Mouse (Mus musculus) lung, embryonic 16.5 days (tissue): ENCODE results near the gene Tcf7. TPM values are rescaled to one million over a fixed set of nuclear protein-coding genes. Genes with fewer than 3 reads are reported as not detected.

Source experiments
- ATAC-seq: fragments of 200-750 bp; cut with Nextera tagmentation; 2 replicates; pipeline ENCODE4 v1.8.0; 2017; ENCODE audit warnings: low read depth, mild to moderate bottlenecking, moderate library complexity
- H3K27ac ChIP-seq: fragments of 300-500 bp; sonication (generic); 2 replicates; pipeline ENCODE4 v1.5.1; 2014; ENCODE audit warnings: mild to moderate bottlenecking, control low read depth, low read length
- H3K27me3 ChIP-seq: fragments of 300-500 bp; sonication (generic); 2 replicates; pipeline ENCODE4 v1.6.1; 2014; ENCODE audit warnings: low read depth, low read length, mixed read lengths; ENCODE audit not compliant: control insufficient read depth, insufficient read depth
- H3K36me3 ChIP-seq: fragments of 300-500 bp; sonication (generic); 2 replicates; pipeline ENCODE4 v1.6.1; 2014; ENCODE audit warnings: low read length; ENCODE audit not compliant: control insufficient read depth, insufficient read depth
- H3K4me1 ChIP-seq: fragments of 300-500 bp; sonication (generic); replicated peaks from 2 replicates; pipeline ENCODE4 v1.6.1; 2014; ENCODE audit warnings: low read length, mixed read lengths; ENCODE audit not compliant: control insufficient read depth, insufficient read depth
- H3K4me2 ChIP-seq: fragments of 300-500 bp; sonication (generic); 2 replicates; pipeline ENCODE4 v1.6.1; 2014; ENCODE audit warnings: low read depth, low read length, control low read depth
- H3K4me3 ChIP-seq: fragments of 300-500 bp; sonication (generic); 2 replicates; pipeline ENCODE4 v1.5.1; 2014; ENCODE audit warnings: mild to moderate bottlenecking, low read length, control low read depth
- H3K9ac ChIP-seq: fragments of 300-500 bp; sonication (generic); 2 replicates; pipeline ENCODE4 v1.6.1; 2014; ENCODE audit warnings: low read length, control low read depth
- H3K9me3 ChIP-seq: fragments of 300-500 bp; sonication (generic); 2 replicates; pipeline ENCODE4 v1.6.1; 2016; ENCODE audit warnings: low read length; ENCODE audit not compliant: control insufficient read depth
- WGBS: fragments of 180-500 bp; shearing (Covaris S2); extraction: QIAGEN DNeasy Blood & Tissue Kit; methylation state at CpG from one replicate; pipeline ENCODE4 v1.1.7; 2014; 5-methylcytosine and 5-hydroxymethylcytosine counted together
- polyA plus RNA-seq: library from polyadenylated mRNA; unstranded; fragments of >200 nt; fragmentation: Nextera tagmentation; extraction: Ambion mirVana; gene quantifications from 2 replicates; pipeline ENCODE4 v1.2.1, GENCODE M21; 2015

Gene Tcf7
- polyA plus RNA-seq, 1 experiment from 2014 or later, result 16.4 TPM

- Histone ChIP-seq H3K27me3 (no peaks in the 10 kb centered on the region), H3K4me2 (no peak overlapping the region), H3K4me3 (no peak overlapping the region), H3K27ac (no peak overlapping the region), H3K9ac (no peak overlapping the region), H3K4me1 (no peaks in the 10 kb centered on the region), H3K36me3 (no peaks in the 10 kb centered on the region), H3K9me3 (no peaks in the 10 kb centered on the region)
- ATAC-seq, result no peak
- 59% methylated on average over 7 of the region's 7 CpGs for WGBS
Observed at GRCm38 (mm10) chr11:52292346-52292745, 9.5 kb upstream of the Tcf7 start.

- 18% methylated on average over 4 of the region's 4 CpGs for WGBS
- H3K9ac ChIP-seq, result no peak overlapping the region
- H3K4me2 ChIP-seq, result no peak overlapping the region
- H3K36me3 ChIP-seq, result no peaks in the 10 kb centered on the region
- ATAC-seq, result no peak
- H3K9me3 ChIP-seq, result no peaks in the 10 kb centered on the region
- H3K27ac ChIP-seq, result no peak overlapping the region
- H3K4me1 ChIP-seq, result peaks cover 32% of the 10 kb centered on the region
- H3K27me3 ChIP-seq, result no peaks in the 10 kb centered on the region
- H3K4me3 ChIP-seq, result no peak overlapping the region
Observed at GRCm38 (mm10) chr11:52286958-52287305, 4.1 kb upstream of the Tcf7 start.

GRCm38 (mm10) chr11:52286301-52286957, 3.6 kb upstream of the Tcf7 start:
- Histone ChIP-seq H3K9ac (no peak overlapping the region), H3K27ac (no peak overlapping the region), H3K27me3 (no peaks in the 10 kb centered on the region), H3K4me2 (no peak overlapping the region), H3K4me3 (no peak overlapping the region), H3K36me3 (no peaks in the 10 kb centered on the region), H3K4me1 (peaks cover 32% of the 10 kb centered on the region), H3K9me3 (no peaks in the 10 kb centered on the region)
- no peak for ATAC-seq
- WGBS, result 38% methylated on average over 16 of the region's 16 CpGs

DNA sequence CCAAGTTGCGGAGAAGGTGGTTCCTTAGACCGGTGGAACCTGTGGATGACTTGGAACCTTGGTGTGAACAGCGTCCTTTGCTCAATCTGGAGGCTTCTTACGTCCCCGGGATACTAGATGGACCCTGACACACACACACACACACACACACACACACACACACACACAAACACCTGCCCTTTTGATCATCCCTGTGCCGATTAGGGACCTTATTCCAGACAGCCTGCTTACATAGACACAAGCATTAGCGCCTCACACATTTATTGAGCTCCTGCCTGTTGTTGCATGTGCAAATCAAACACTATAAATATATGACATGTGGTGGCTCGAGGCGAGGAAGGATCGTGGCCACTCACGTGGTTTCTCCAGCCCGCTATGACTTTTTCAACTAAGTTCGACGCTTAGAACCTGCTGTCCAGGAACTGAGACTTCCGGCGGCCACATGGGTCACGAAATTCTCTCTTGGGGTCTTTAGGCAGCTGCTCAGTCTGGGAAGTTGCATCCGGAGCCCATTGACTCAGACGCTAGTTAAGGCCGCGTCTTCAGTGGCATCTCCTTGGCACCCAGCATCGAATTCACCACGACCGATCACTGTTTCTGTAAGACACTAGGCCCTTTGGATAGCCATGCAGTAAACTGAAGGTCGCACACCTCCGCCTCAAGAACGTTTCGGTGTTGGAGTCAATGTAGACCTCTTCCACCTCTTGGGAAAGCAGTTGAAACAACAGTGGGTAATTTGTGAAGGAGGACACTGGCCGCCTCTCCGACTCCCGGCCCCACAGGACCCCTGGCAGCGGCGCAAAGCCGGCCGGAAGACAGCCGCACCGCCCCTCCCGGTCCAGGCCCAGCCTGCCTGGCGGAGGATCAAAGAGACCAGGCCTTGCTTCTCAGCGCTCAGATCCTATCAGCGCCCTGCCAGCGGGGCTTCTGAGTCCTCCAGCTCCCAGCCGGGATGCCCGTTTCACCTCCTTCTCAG, 1.1 kb upstream of the Tcf7 start:
- H3K27me3 ChIP-seq, result no peaks in the 10 kb centered on the region
- peak overlapping the region; percentile 82 for H3K27ac ChIP-seq
- peak; percentile 80 for ATAC-seq
- peak overlapping the region; percentile 4 for H3K9ac ChIP-seq
- H3K4me3 ChIP-seq, result peak overlapping the region; percentile 77
- H3K4me2 ChIP-seq, result peak overlapping the region; percentile 88
- WGBS, result 6% methylated on average over 44 of the region's 44 CpGs
- H3K9me3 ChIP-seq, result no peaks in the 10 kb centered on the region
- 0 out of 2 replicates have a peak, but pooled peaks cover 2% of the 10 kb centered on the region for H3K36me3 ChIP-seq
- peaks cover 35% of the 10 kb centered on the region for H3K4me1 ChIP-seq

DNA sequence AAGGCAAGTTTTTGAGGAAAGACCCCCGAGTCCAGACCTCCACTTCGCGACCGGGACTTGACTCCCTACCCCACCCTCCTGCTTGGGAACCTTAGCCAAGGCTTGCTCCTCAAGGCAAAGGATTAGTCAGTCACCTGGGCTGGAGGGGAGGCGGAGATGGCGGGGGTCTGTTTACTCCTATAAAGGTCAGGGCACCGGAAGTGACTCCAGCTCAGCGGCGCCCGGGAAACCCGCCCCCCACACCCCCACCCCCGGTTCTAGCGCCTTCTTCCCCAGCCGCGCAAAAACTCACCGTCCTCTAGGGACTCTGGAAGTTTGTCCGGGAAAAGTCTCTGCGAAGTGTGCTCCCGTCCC, 417 bp downstream of the Tcf7 start:
- H3K27ac ChIP-seq, result peak overlapping the region; percentile 73
- H3K9ac ChIP-seq, result peak overlapping the region; percentile 73
- under 1% methylated on average over 19 of the region's 19 CpGs for WGBS
- no peaks in the 10 kb centered on the region for H3K9me3 ChIP-seq
- no peak for ATAC-seq
- H3K4me2 ChIP-seq, result peak overlapping the region; percentile 88
- H3K4me1 ChIP-seq, result peaks cover 35% of the 10 kb centered on the region
- H3K27me3 ChIP-seq, result no peaks in the 10 kb centered on the region
- peak overlapping the region; percentile 77 for H3K4me3 ChIP-seq
- 0 out of 2 replicates have a peak, but pooled peaks cover 2% of the 10 kb centered on the region for H3K36me3 ChIP-seq

DNA sequence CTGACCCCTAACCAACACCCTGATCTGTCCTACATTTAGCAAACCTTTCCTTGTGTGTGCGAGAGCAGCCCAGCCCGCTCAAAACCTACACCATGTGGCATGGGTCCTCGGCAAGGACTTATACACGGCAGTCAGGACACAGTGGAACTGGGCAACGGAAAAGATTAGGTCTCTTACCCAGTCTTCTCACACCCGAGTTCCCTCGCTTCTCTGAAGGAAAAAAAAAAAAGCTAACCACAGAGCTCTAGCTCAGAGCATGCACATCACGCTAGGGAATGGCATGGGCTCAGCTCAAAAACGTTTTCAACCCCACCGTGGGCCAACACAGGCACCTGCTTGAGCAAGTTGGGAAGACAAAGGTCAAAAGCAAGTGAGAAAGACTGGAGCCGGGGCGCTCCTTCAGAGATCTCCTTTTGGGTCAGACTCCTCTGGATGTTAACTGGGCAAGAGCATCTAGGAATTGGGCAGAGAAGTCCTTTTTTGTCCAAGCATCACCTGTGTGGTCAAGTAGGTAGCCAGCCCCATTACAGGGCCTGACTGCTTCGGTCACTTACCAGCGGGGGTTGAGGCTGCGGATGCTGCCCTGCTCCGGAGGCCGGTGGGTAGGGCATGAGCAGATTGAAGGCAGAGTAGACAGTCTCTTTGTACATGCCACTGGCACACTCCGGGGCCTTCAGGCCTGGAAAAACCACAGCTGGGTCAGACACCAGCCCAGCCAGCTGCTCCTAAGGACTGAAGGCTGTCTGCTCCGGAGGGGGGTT, 1.1 kb downstream of the Tcf7 start:
- Histone ChIP-seq H3K4me2 (peak overlapping the region; percentile 88), H3K27me3 (no peaks in the 10 kb centered on the region), H3K9ac (peak overlapping the region; percentile 73), H3K4me1 (peaks cover 34% of the 10 kb centered on the region), H3K27ac (no peak overlapping the region), H3K4me3 (peak overlapping the region; percentile 77), H3K36me3 (0 out of 2 replicates have a peak, but pooled peaks cover 2% of the 10 kb centered on the region), H3K9me3 (no peaks in the 10 kb centered on the region)
- no peak for ATAC-seq
- WGBS, result 57% methylated on average over 19 of the region's 19 CpGs

GRCm38 (mm10) chr11:52280566-52281455, 2.0 kb downstream of the Tcf7 start:
- H3K4me3 ChIP-seq, result peak overlapping the region; percentile 77
- no peak overlapping the region for H3K27ac ChIP-seq
- peaks cover 25% of the 10 kb centered on the region for H3K4me1 ChIP-seq
- no peaks in the 10 kb centered on the region for H3K27me3 ChIP-seq
- 79% methylated on average over 11 of the region's 11 CpGs for WGBS
- H3K36me3 ChIP-seq, result 0 out of 2 replicates have a peak, but pooled peaks cover 2% of the 10 kb centered on the region
- H3K9me3 ChIP-seq, result no peaks in the 10 kb centered on the region
- H3K4me2 ChIP-seq, result peak overlapping the region; percentile 88; the same call in 1 of the 2 replicates
- no peak overlapping the region for H3K9ac ChIP-seq
- ATAC-seq, result no peak

DNA sequence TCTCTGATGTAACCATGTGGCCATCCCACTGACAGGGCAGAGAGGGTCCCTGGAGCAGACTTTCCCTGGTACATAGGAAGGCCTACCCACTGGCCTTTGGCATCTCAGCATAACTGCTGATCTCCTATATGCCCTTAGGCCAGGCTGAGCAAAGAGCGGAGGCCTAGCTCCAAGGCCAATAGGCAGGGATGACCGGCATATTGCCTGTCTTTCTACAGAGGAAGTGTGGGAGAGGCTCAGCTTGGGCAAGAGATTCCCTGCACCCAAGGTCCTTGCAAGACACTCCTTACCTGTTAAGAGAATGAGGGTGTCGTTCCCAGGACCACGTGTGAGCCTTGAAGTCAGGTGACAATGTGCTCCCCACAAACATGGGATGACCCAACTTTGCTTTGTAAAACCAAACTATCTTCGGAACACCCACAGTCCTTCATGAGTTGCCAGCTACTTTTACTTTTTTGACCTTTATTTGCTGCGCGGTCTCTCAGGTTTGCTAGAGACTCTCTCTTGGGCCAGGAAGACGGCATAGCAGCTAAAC, 3.1 kb downstream of the Tcf7 start:
- H3K4me3 ChIP-seq, result no peak overlapping the region
- no peak for ATAC-seq
- H3K9me3 ChIP-seq, result no peaks in the 10 kb centered on the region
- peaks cover 17% of the 10 kb centered on the region for H3K4me1 ChIP-seq
- WGBS, result 91% methylated on average over 8 of the region's 8 CpGs
- H3K27me3 ChIP-seq, result no peaks in the 10 kb centered on the region
- H3K4me2 ChIP-seq, result no peak overlapping the region
- no peak overlapping the region for H3K9ac ChIP-seq
- 0 out of 2 replicates have a peak, but pooled peaks cover 2% of the 10 kb centered on the region for H3K36me3 ChIP-seq
- H3K27ac ChIP-seq, result no peak overlapping the region
